Mouse (Mus musculus) MN1 (cell line): ENCODE data around the gene Tro.

Experiments
- DNase-seq: peaks from one replicate; pipeline ENCODE4 v3.0.0-alpha.2; 2016; ENCODE audit warnings: low spot score

Tro gene

DNA sequence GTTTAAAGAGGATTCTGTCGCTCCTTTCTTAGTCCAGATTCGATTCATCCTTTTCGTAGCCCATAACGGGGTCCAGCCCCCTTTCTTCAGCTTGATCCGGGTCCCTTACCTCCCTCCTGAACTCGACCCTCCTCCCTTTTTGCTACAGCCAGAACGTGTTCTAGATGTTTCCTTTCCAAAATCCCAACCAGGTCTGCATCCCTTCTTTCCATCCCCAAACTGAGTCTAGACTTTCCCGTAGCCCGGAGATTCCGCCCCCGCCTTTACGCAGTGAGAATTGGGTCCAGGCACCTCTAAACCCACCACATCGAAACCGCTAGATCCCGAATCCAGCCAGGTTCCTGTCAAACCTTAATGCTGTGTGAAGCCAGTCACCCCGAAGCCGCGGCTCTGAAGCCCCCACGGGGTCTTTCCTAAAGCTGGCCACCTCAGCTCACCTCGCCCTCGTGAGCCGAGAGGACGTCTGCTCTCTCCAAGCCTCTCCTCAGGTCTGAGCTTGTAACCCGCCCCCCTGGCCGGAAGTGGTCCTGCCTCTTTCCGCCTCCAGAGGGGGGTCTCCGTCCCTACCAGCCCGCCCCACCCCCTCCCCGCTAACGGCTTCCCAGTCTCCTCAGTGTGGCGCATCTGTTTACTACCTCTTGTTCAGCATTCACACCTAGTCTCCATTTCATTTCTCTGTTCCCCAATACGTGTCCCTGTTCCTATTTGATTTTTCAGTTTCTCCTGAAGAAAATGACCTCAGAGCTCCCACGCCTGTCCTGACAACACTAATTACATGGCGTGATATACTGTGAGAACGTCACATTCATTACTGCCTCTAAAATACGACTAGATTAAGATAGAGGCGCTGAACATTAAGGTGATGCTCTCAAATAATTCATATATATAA is at the start of gene Tro:
Gene Tro, minus strand, starts transcription at position 676 of the 889 bp plus-strand sequence.
- DNase-seq = peak; percentile 65

DNA sequence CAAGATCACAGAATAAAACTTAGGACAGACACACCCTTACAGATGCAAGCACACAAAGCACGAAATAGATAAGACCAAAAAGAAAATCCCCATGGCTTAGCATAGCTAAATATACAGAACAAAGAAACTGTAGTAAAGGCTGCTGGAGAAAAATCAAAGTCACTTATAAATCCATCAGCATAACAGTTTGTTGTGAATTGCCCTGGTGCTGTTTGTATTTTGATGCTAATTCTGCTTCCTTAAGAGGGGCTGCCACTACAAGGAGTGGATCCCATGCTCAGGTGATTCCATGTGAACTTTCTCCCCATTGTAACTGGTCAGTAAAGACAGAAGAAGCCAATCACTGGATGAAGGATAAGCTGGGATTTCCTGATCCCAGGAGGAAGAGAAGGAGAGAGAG is 20.1 kb upstream of the Tro start:
- no peak for DNase-seq

DNA sequence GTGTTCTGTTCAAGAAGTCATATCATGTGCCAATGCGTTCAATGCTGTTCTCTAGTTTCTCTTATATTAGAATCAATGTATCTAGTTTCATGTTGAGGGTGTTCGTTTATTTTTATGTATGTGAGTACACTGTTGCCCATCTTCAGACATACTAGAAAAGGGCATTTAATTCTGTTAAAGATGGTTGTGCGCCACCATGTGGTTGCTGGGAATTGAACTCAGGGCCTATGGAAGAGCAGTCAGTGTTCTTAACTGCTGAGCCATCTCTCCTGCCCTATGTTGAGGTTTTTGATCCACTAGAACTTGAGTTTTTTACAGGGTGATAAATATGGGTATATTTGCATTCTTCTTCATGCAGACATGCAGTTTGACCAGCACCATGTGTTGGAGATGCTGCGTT is 5.4 kb upstream of the Tro start:
- no peak for DNase-seq

DNA sequence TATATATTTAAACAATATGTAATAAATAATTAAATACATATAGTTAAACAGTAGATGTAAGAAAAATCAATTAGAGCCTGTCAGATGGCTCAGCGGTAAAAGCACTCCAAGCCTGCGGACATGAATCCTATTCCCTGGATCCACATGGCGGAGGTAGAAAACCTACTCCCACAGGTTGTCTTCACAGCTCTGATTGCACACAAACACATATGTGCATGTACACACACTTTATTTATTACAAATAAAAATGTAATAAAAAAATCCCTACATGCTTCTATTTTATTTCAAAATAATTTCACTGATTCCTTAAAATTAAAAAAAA is 375 bp upstream of the Tro start:
- peak; percentile 8 for DNase-seq

DNA sequence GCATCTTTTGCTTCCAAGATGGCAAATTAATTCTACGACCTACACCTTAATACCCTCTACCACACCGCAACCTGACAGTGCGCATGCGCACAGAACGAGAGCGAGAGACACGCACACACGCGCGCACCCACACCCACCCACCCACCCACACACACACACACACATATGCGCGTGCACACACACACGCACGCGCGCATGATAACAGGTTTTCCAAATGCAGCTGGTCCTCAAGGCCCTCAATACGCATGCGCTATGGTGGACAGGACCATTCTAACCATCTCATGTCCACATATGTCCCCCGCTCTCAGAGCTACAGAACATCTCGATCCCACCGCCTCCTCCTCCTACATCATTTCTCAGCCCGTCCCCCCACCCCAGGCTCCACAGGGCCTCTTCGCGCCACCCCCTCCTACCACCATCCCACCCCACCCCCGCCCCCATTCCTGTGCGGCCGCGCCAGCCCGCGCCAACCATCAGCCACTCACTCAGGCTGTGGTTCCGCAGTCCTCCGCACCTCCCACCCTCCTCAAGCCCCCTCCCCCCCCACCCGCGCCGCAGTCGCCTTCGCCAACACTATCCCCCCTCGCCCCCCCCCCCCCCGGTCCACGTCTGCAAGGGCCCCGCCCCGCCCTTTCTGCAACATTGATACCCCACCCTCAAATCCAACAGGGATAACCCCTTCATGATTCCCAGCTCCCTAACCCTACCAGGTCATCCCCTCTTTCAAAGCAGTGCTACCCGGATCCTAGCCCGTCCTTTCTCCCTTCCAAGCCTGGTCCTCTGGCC is 1.1 kb downstream of the Tro start:
- DNase-seq = no peak

DNA sequence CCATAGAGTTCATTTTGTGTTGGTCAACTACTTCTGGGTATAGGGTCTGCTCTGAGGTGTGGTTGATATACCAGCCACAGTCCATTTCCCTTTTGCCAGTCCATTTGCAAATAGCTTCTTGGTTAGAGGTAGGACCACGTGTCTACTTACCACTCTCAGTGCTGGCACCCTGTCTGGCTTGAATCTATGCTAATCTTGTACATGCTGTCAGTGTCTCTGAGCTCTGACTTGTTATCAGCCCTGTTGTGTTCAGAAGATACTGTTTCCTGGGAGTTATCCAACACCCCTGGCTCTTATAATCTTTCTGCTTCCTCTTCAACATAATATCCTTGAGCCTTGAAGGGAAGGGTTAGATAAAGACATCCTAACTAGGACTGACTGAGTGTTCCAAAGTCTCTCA is 21.0 kb downstream of the Tro start:
- DNase-seq = no peak

DNA sequence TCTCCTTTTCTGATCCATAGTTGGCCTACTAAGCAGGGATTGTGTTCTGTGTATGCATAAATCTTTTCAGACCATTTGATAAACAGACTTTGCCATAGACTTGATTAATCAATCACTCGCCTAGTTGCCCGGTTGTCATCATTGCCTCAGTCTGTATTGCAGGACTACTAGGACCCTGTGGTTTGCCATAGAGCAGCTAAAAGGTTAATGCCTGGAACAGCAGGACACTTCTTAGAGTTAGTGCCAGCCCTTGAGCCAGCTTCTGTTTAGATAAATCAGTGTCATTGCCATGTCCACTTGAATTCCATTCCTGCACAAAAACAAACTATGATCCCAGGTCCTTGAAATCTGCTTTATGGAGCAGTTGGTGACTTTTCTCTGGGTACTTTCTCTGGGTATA is 58.5 kb downstream of the Tro start:
- no peak for DNase-seq
